21 mouse cellular contexts compared by ENCODE assay signal in genomic region chr6:137443089-137443488, GRCm38 (mm10).
"Had no signal": no experiment of that assay in that cellular context is flagged by ENCODE, and none has a peak within 500 bp of the region (broad histone marks: within the 10 kb centered on the region; RNA-seq: fewer than 3 reads in every experiment).

No protein-coding gene starts in this region.

- H3K27ac ChIP-seq: liver, embryonic 13.5 days; liver, embryonic 15.5 days; lung, embryonic 15.5 days; midbrain, embryonic 10.5 days; midbrain, embryonic 12.5 days; neural tube, embryonic 13.5 days; neural tube, embryonic 15.5 days had no signal

- H3K27me3 ChIP-seq: liver, embryonic 13.5 days; liver, embryonic 15.5 days; lung, embryonic 15.5 days; midbrain, embryonic 12.5 days had no signal

- H3K4me3 ChIP-seq: liver, embryonic 13.5 days; liver, embryonic 15.5 days; lung, embryonic 15.5 days; midbrain, embryonic 10.5 days; midbrain, embryonic 12.5 days; myocyte; neural tube, embryonic 13.5 days; neural tube, embryonic 15.5 days had no signal

- ATAC-seq: liver, postnatal 0 days; midbrain, embryonic 16.5 days had no signal

- H3K9ac ChIP-seq: liver, embryonic 13.5 days; liver, embryonic 15.5 days; liver, postnatal 0 days; lung, embryonic 15.5 days; midbrain, embryonic 12.5 days; neural tube, embryonic 13.5 days; neural tube, embryonic 15.5 days had no signal

- H3K36me3 ChIP-seq: liver, embryonic 13.5 days; liver, embryonic 15.5 days; lung, embryonic 15.5 days had no signal

- H3K4me2 ChIP-seq: liver, embryonic 11.5 days; liver, embryonic 13.5 days; liver, embryonic 15.5 days; lung, embryonic 15.5 days; midbrain, embryonic 12.5 days; neural tube, embryonic 13.5 days; neural tube, embryonic 15.5 days had no signal

- H3K9me3 ChIP-seq: liver, embryonic 13.5 days; liver, embryonic 15.5 days; lung, embryonic 15.5 days; midbrain, embryonic 10.5 days; midbrain, embryonic 12.5 days; neural tube, embryonic 13.5 days; neural tube, embryonic 15.5 days had no signal

- DNase-seq: liver, embryonic 13.5 days; liver, postnatal 0 days; lung, adult 2 months; lung, postnatal 10 days; lung, postnatal 4 days; midbrain, embryonic 14.5 days; retina, postnatal 1 day; right cerebral cortex, adult 18-20 months; spleen, adult 18-20 months; thymus, adult 18-20 months; thymus, postnatal 14 days; thymus, postnatal 36 days had no signal

- H3K4me1 ChIP-seq: liver, embryonic 13.5 days; liver, embryonic 15.5 days; lung, embryonic 15.5 days had no signal
